ENCODE assay signal across 18 mouse cellular contexts in the genomic region with DNA sequence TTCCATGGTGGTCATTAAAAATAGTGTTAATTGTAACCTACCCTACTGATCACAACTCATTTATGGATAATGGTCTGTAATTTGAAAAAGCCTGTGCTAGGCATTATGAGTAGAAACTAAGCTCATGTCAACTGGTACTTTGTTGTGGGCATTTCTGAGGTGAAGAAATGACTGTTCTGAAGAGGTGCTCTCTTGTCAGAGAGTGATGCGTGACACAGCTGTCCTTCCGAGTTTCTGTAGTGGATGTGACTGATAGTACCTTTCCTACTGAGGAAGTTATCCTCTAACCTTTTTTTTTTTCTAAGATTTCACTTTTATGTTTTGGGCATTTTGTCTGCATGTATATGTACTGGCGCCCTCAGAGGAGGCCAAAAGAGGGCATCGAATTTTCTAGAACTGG. TPM values are rescaled to one million over a fixed set of nuclear protein-coding genes. Genes with fewer than 3 reads are reported as not detected.
DNase-seq lines count a peak whose midpoint lies in the region; ATAC-seq lines count a peak whose summit lies in the region.
"Had no signal": no experiment of that assay in that cellular context is flagged by ENCODE, and none has a peak within 500 bp of the region (broad histone marks: within the 10 kb centered on the region; RNA-seq: fewer than 3 reads in every experiment).

No protein-coding gene starts in this region.

- peak; percentile 40 for DNase-seq in heart, adult 11 months
- no peak for DNase-seq in heart, postnatal 4 days
- no peak for DNase-seq in urinary bladder, postnatal 14 days (ENCODE audit: low spot score)
- no peak for DNase-seq in layer of hippocampus, adult 18-20 months (ENCODE audit: low spot score in 2 of 2)
- DNase-seq: adrenal gland, adult 2 months; adrenal gland, postnatal 10 days; adrenal gland, postnatal 36 days; B cell, adult 2 months; cerebellum, adult 11-12 months; cerebellum, adult 2 months; cerebellum, adult 9-10 months; cerebellum, postnatal 10 days; cerebellum, postnatal 25 days had no signal

- peak; percentile 15 for ATAC-seq in activated CD4-positive, CD25-positive, alpha-beta regulatory T cell, adult 4 months
- ATAC-seq in inflammation-experienced regulatory T-cells, adult 6 months, result peak; percentile 41
- ATAC-seq: forebrain, embryonic 14.5 days; forebrain, embryonic 16.5 days; Patski had no signal

RNA-seq across cellular contexts. Expression of a gene that starts 22.0 kb away (rescaled TPM):
- 10 to 100 TPM; 26.1 to 28.7 TPM for total RNA-seq in heart, postnatal 4 days (2021)
- polyA plus RNA-seq in activated CD4-positive, CD25-positive, alpha-beta regulatory T cell, adult 4 months (2017; shearing (Covaris generic)), result 10 to 100 TPM; 12.1 to 12.2 TPM
- 10 to 100 TPM in 2 of 3 experiments, 1 to 10 TPM in 1; 9.5 to 17.8 (median 16.8) TPM for polyA plus RNA-seq in inflammation-experienced regulatory T-cells, adult 6 months (2017; shearing (Covaris generic))
- 10 to 100 TPM; 21.9 to 23.6 TPM for total RNA-seq in layer of hippocampus, adult 18-20 months (2021)
